Mouse (Mus musculus) forebrain, embryonic 11.5 days (tissue): ENCODE results near the gene Tbc1d9b. TPM values are rescaled to one million over a fixed set of nuclear protein-coding genes. Genes with fewer than 3 reads are reported as not detected.

ENCODE experiments used
- ATAC-seq: fragments of 200-750 bp; cut with Nextera tagmentation; replicated peaks from 2 replicates; pipeline ENCODE4 v1.8.0; 2017; ENCODE audit warnings: moderate TSS enrichment; ENCODE audit not compliant: low FRiP score
- DNase-seq: peaks from one replicate; pipeline ENCODE4 v3.0.0-alpha.2; 2017; ENCODE audit warnings: low spot score
- H3K27ac ChIP-seq: fragments of 300-500 bp; sonication (generic); 2 replicates; pipeline ENCODE4 v1.5.1; 2014; ENCODE audit warnings: low read depth, low read length
- H3K27me3 ChIP-seq: fragments of 300-500 bp; sonication (generic); 2 replicates; pipeline ENCODE4 v1.6.1; 2014; ENCODE audit warnings: mild to moderate bottlenecking, low read length, mixed read lengths; ENCODE audit not compliant: control insufficient read depth, insufficient read depth
- H3K36me3 ChIP-seq: fragments of 300-500 bp; sonication (generic); 2 replicates; pipeline ENCODE4 v1.6.1; 2014; ENCODE audit warnings: mild to moderate bottlenecking, low read length, moderate library complexity, mixed read lengths; ENCODE audit not compliant: control insufficient read depth, insufficient read depth
- H3K4me1 ChIP-seq: fragments of 300-500 bp; sonication (generic); replicated peaks from 2 replicates; pipeline ENCODE4 v1.6.1; 2014; ENCODE audit warnings: low read length, mixed read lengths; ENCODE audit not compliant: control insufficient read depth, insufficient read depth
- H3K4me2 ChIP-seq: fragments of 300-500 bp; sonication (generic); 2 replicates; pipeline ENCODE4 v1.6.1; 2014; ENCODE audit warnings: low read depth, mild to moderate bottlenecking, low read length, moderate library complexity, mixed read lengths; ENCODE audit not compliant: severe bottlenecking
- H3K4me3 ChIP-seq: fragments of 300-500 bp; sonication (generic); 2 replicates; pipeline ENCODE4 v1.5.1; 2014; ENCODE audit warnings: low read depth, low read length
- H3K9ac ChIP-seq: fragments of 300-500 bp; sonication (generic); 2 replicates; pipeline ENCODE4 v1.6.1; 2014; ENCODE audit warnings: low read length
- H3K9me3 ChIP-seq: fragments of 300-500 bp; sonication (generic); 2 replicates; pipeline ENCODE4 v1.6.1; 2016; ENCODE audit warnings: low read length, mixed read lengths; ENCODE audit not compliant: control insufficient read depth
- WGBS: fragments of 180-500 bp; shearing (Covaris S2); extraction: QIAGEN DNeasy Blood & Tissue Kit; methylation state at CpG from one replicate; pipeline ENCODE4 v1.1.7; 2014; 5-methylcytosine and 5-hydroxymethylcytosine counted together
- polyA plus RNA-seq: library from polyadenylated mRNA; unstranded; fragments of >200 nt; fragmentation: Nextera tagmentation; extraction: Ambion mirVana; gene quantifications from 2 replicates; pipeline ENCODE4 v1.2.1, GENCODE M21; 2014

Tbc1d9b gene
- polyA plus RNA-seq, 1 experiment from 2014 or later: 34.0 TPM

DNA sequence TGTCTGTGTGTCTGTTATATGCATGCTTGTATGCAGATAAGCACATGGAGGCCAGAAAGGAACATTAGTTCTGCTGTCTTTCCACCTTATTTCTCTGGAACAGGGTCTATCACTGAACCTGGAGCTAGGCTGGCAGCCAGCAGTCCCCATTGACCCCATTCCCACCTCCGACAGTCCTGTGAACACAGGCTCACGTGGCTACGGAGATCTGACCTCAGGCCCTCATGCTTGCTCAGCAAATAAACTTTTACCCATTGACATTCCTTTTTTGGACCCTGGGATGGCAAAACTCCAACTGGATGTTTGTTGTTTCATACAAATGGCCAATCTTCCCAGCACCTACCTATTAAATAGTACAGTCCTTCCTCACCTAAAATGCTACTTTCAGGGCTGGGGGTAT is 45.2 kb downstream of the Tbc1d9b start:
- no peak overlapping the region for H3K4me3 ChIP-seq

DNA sequence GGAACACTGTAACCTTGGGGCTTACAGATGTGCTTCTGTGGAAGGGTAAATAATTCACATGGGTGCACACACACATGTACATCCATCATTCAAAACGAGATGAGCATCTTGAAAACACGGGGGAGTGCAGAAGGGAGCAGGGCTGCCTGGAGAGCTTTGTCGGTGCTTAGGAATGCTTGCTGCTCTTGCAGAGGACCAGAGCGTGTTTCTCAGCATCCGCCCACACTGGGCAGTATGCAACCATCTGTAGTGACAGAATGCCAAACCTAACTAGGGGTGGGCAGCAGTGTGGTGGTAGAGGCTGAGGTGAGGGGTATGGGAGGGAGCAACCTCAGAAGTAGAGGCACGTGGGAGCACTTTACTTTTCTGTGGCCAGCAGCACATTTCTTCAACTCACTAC is 45.9 kb downstream of the Tbc1d9b start:
- ATAC-seq: no peak
- Histone ChIP-seq H3K27ac (no peak overlapping the region), H3K4me1 (0 out of 2 replicates have a peak, but pooled peaks cover 2% of the 10 kb centered on the region), H3K9ac (no peak overlapping the region), H3K36me3 (no peaks in the 10 kb centered on the region; the same call in 1 of the 2 replicates), H3K4me2 (no peak overlapping the region), H3K27me3 (no peaks in the 10 kb centered on the region), H3K9me3 (no peaks in the 10 kb centered on the region), H3K4me3 (no peak overlapping the region)
- WGBS: 83% methylated on average over 6 of the region's 6 CpGs
- no peak for DNase-seq

More for the DNA sequence above, 45.2 kb downstream of the Tbc1d9b start:
- Histone ChIP-seq H3K9ac (no peak overlapping the region), H3K36me3 (no peaks in the 10 kb centered on the region; the same call in 1 of the 2 replicates), H3K27ac (no peak overlapping the region), H3K27me3 (no peaks in the 10 kb centered on the region), H3K4me2 (no peak overlapping the region), H3K9me3 (no peaks in the 10 kb centered on the region), H3K4me1 (0 out of 2 replicates have a peak, but pooled peaks cover 2% of the 10 kb centered on the region)
- DNase-seq (no peak), ATAC-seq (no peak)
- 91% methylated on average over 3 of the region's 3 CpGs for WGBS

DNA sequence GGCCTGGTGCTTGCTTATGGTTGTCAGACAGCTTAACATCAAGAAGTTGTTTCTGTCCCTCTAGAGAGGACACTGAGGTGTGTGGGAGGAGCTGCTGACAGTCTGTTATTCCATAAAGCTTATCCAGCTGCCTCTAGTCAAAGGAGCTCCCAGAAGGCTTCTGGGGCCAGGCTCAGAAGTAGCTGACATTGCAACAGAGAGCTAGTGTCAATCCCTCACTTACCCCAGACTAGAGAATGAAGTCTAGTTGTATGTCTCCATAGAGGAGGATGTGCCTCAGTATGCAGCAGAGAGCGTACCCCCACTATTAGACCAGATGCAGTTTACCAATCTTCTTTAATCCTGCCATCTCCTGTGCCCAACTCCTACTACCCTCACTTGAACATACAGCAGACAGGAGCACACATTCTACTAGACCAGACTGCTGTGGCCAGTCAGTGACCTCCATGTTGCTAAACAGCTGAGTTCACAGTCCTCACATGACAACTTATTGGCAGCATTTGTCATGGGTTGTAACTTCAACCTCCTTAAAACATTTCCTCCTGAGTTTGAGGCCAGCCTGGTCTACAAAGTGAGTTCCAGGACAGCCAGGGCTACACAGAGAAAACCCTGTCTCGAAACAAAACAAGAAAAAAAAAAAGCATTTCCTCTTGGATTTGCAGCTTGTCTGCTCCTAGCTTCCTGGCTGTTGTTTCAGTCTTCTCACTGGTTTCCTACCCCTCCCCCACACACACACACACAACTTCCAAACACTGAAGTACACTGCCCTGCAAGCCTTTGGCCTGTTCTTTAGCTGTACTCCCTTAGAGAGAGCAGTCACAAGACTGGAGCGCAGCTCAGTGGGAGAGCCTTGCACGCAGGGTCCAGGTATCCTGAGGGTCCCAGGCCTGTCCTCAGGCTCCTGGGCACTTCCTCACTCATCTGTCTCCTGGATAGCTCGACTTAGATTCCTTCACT is 47.6 kb downstream of the Tbc1d9b start:
- Histone ChIP-seq H3K9me3 (no peaks in the 10 kb centered on the region), H3K4me2 (no peak overlapping the region), H3K4me1 (0 out of 2 replicates have a peak, but pooled peaks cover 2% of the 10 kb centered on the region), H3K27ac (no peak overlapping the region), H3K36me3 (no peaks in the 10 kb centered on the region; the same call in 1 of the 2 replicates), H3K4me3 (no peak overlapping the region), H3K9ac (no peak overlapping the region), H3K27me3 (no peaks in the 10 kb centered on the region)
- WGBS: 84% methylated on average over 5 of the region's 5 CpGs
- no peak for ATAC-seq
- no peak for DNase-seq

DNA sequence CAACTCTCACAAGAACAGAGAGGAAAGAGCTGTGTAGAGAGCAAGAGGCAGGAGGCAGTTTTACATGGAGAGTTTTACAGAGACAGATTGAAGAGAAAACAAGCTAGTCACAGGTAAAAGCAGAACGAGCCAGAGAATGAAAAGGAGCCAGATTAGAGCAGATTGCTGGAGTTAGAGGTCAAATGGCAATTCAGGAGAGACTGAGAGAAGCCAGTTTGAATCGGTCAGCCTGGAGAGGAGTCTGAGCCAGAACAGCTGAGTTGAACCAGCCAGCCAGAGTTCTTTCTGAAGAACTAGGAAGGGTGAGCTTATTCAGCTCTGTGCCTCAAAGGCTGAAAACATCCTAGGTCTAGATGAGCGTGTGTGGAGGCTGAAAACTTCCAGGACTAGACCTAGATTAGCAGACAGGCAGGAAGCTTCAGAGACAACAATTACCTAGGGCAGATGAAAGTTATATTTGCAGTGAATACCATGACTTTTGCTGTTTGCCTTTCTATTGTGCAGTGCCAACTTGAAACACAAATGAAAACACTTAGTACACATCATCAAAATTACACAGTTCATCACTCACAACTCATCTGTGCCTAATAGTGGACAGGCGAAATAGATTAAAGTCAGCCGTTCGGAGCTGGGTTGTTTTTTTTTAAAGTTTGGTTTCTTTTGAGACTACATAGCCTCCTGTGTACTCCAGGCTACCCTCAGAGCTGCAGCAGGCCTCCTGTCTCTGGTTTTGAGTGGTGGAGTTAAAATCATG is 49.5 kb downstream of the Tbc1d9b start:
- Histone ChIP-seq H3K9me3 (no peaks in the 10 kb centered on the region), H3K4me1 (no peaks in the 10 kb centered on the region), H3K4me3 (no peak overlapping the region), H3K36me3 (no peaks in the 10 kb centered on the region; the same call in 1 of the 2 replicates), H3K27ac (no peak overlapping the region), H3K27me3 (no peaks in the 10 kb centered on the region), H3K4me2 (no peak overlapping the region), H3K9ac (no peak overlapping the region)
- WGBS: 86% methylated on average over 6 of the region's 6 CpGs
- DNase-seq: no peak
- no peak for ATAC-seq

DNA sequence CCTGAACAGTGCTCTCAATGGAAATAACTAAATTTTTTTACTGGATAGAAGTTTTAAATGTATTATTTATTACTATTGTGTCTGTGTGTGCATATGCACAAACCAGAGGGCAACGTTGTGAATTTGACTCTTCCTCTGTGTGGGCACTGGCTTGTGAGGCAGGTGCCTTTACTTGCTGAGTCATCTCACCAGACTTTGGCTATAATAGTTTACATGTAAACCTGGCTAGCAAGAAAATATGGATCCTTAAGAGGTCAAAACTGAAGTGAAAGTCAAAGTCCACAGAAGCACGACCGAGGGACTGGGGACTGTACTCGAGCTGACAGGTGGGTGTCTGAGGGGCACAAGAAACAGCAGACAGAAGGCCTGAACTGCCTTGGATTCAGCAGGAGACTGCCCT is 51.5 kb downstream of the Tbc1d9b start:
- no peaks in the 10 kb centered on the region; the same call in 1 of the 2 replicates for H3K36me3 ChIP-seq
- ATAC-seq: no peak
- no peak overlapping the region for H3K4me2 ChIP-seq
- H3K27me3 ChIP-seq: no peaks in the 10 kb centered on the region
- H3K4me1 ChIP-seq: no peaks in the 10 kb centered on the region
- no peak overlapping the region for H3K27ac ChIP-seq
- no peak overlapping the region for H3K4me3 ChIP-seq
- WGBS: 86% methylated on average over 4 of the region's 4 CpGs
- no peak for DNase-seq
- no peak overlapping the region for H3K9ac ChIP-seq
- H3K9me3 ChIP-seq: no peaks in the 10 kb centered on the region

DNA sequence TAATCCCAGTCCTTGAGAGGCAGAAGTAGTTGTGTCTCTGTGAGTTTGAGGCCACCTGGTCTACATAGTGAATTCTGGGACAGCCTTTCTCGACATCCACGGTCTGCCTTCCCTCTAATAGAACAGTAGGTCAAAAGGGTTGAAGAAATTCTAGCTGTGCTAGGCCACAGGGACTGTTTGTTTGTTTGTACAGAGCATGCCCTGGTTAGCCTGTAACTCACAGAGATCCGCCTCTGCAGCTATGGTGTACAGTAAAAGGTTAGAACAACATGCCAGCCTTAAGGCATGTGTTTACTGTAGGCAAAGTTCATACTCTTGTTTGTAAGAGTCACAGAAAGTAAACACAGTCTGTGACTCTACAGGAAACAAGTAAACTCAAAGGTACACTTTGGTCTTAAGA is 53.6 kb downstream of the Tbc1d9b start:
- H3K27ac ChIP-seq: no peak overlapping the region
- no peak overlapping the region for H3K9ac ChIP-seq
- no peaks in the 10 kb centered on the region for H3K4me1 ChIP-seq
- no peaks in the 10 kb centered on the region for H3K27me3 ChIP-seq
- WGBS: 86% methylated on average over 3 of the region's 3 CpGs
- H3K36me3 ChIP-seq: no peaks in the 10 kb centered on the region
- H3K4me3 ChIP-seq: no peak overlapping the region
- no peak for ATAC-seq
- H3K9me3 ChIP-seq: no peaks in the 10 kb centered on the region
- no peak for DNase-seq
- H3K4me2 ChIP-seq: no peak overlapping the region

DNA sequence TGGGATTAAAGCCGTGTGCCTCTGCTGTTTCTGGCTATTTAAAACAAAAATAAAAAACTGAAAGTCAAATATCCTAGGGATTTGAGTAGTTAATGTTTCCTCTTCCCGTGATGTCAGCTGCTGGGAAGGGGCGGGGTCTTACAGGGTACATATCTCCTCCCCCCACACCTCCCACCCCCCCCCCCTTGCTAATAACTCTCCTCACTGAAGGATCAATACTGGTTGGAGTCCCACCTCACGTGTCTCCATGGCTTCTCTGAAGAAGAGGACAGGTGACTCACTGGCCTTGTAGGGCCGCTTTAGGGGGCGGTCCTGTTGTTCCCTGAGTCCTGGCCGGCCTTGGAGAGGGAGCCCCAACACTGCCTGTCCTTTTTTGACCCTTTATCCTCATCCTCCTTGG is 57.5 kb downstream of the Tbc1d9b start:
- H3K9me3 ChIP-seq: no peaks in the 10 kb centered on the region
- DNase-seq: no peak

DNA sequence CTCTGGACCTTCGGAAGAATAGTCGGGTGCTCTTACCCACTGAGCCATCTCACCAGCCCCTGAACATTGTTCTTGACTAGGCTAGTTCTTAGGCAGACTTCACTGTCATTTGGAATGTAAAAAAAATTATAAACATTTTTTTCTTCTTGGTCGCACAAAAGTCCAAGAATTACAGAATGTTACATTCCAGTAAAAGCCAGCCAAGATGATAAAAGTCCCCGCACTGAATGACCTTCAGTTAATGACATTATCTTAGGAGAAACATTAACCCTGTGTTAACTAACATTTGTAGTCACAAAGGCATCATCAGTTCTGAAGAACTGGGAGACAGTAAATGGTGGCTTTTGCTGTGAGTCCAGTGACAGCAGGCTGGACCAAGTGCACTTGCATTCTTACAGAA is 59.2 kb downstream of the Tbc1d9b start:
- no peaks in the 10 kb centered on the region for H3K4me1 ChIP-seq
- no peak overlapping the region for H3K9ac ChIP-seq
- no peak overlapping the region for H3K4me2 ChIP-seq
- WGBS: 95% methylated on average over 4 of the region's 4 CpGs
- H3K4me3 ChIP-seq: no peak overlapping the region
- H3K27me3 ChIP-seq: no peaks in the 10 kb centered on the region
- no peak overlapping the region for H3K27ac ChIP-seq
- no peak for ATAC-seq
- DNase-seq: no peak
- no peaks in the 10 kb centered on the region for H3K9me3 ChIP-seq
- H3K36me3 ChIP-seq: no peaks in the 10 kb centered on the region

More for the DNA sequence above, 57.5 kb downstream of the Tbc1d9b start:
- H3K27me3 ChIP-seq: no peaks in the 10 kb centered on the region
- H3K27ac ChIP-seq: no peak overlapping the region
- WGBS: 83% methylated on average over 7 of the region's 7 CpGs
- no peaks in the 10 kb centered on the region for H3K36me3 ChIP-seq
- H3K4me3 ChIP-seq: no peak overlapping the region
- no peak overlapping the region for H3K4me2 ChIP-seq
- no peak for ATAC-seq
- no peak overlapping the region for H3K9ac ChIP-seq
- no peaks in the 10 kb centered on the region for H3K4me1 ChIP-seq
